Mouse (Mus musculus): ENCODE data around the gene Gm20671.
"Not testable (repeated sequence)": the region's sequence is repeated elsewhere in the genome, so short reads cannot be mapped to it uniquely, and the experiment has no call there.

Gm20671 gene

GRCm38 (mm10) chr5:32827009-32827408, at the start of gene Gm20671:
TSS of gene Gm20671 (minus strand) at chr5:32827109.
- no peak for DNase-seq (ENCODE audit: low read depth, low spot score)

- no peak for DNase-seq (ENCODE audit: low read depth, low spot score)
These were observed 45.4 kb upstream of the Gm20671 start for GRCm38 (mm10) chr5:32872346-32872745.

GRCm38 (mm10) chr5:32869389-32870024, 42.6 kb upstream of the Gm20671 start:
- DNase-seq (ENCODE audit: low read depth, low spot score) = no peak

- DNase-seq (ENCODE audit: low read depth, low spot score) = peak; percentile 98
These were observed 36.6 kb upstream of the Gm20671 start, which contains the start of gene Depdc5 for GRCm38 (mm10) chr5:32863253-32864228. TSS of gene Depdc5 (plus strand) at chr5:32863701.

- no peak for DNase-seq (ENCODE audit: low read depth, low spot score)
These were observed 35.7 kb upstream of the Gm20671 start for GRCm38 (mm10) chr5:32862469-32863132.

GRCm38 (mm10) chr5:32861082-32861481, 34.2 kb upstream of the Gm20671 start:
- no peak for DNase-seq (ENCODE audit: low read depth, low spot score)

GRCm38 (mm10) chr5:32857781-32858220, 30.9 kb upstream of the Gm20671 start:
- DNase-seq (ENCODE audit: low read depth, low spot score) = peak; percentile 60

GRCm38 (mm10) chr5:32855274-32855673, 28.4 kb upstream of the Gm20671 start:
- DNase-seq (ENCODE audit: low read depth, low spot score) = not testable (repeated sequence)

GRCm38 (mm10) chr5:32854818-32855217, 27.9 kb upstream of the Gm20671 start:
- DNase-seq (ENCODE audit: low read depth, low spot score) = no peak

GRCm38 (mm10) chr5:32853731-32854507, 27.0 kb upstream of the Gm20671 start, which contains the start of gene Prr14l:
TSS of gene Prr14l (minus strand) at chr5:32854256.
- DNase-seq (ENCODE audit: low read depth, low spot score) = peak; percentile 98

GRCm38 (mm10) chr5:32852026-32852425, 25.1 kb upstream of the Gm20671 start:
- DNase-seq (ENCODE audit: low read depth, low spot score) = no peak

GRCm38 (mm10) chr5:32849580-32849979, 22.7 kb upstream of the Gm20671 start:
- not testable (repeated sequence) for DNase-seq (ENCODE audit: low read depth, low spot score)

- no peak for DNase-seq (ENCODE audit: low read depth, low spot score)
These were observed 22.3 kb upstream of the Gm20671 start for GRCm38 (mm10) chr5:32849178-32849577.

- DNase-seq (ENCODE audit: low read depth, low spot score) = no peak
These were observed 13.1 kb upstream of the Gm20671 start for GRCm38 (mm10) chr5:32840029-32840428.

GRCm38 (mm10) chr5:32836976-32837375, 10.1 kb upstream of the Gm20671 start:
- no peak for DNase-seq (ENCODE audit: low read depth, low spot score)

- DNase-seq (ENCODE audit: low read depth, low spot score) = no peak
These were observed 7.6 kb upstream of the Gm20671 start for GRCm38 (mm10) chr5:32834497-32834896.

GRCm38 (mm10) chr5:32830054-32830453, 3.1 kb upstream of the Gm20671 start:
- no peak for DNase-seq (ENCODE audit: low read depth, low spot score)

GRCm38 (mm10) chr5:32828766-32829165, 1.9 kb upstream of the Gm20671 start:
- not testable (repeated sequence) for DNase-seq (ENCODE audit: low read depth, low spot score)

GRCm38 (mm10) chr5:32820471-32820870, 6.4 kb downstream of the Gm20671 start:
- DNase-seq (ENCODE audit: low read depth, low spot score) = no peak

GRCm38 (mm10) chr5:32815396-32815795, 11.5 kb downstream of the Gm20671 start:
- no peak for DNase-seq (ENCODE audit: low read depth, low spot score)

- not testable (repeated sequence) for DNase-seq (ENCODE audit: low read depth, low spot score)
These were observed 40.5 kb downstream of the Gm20671 start for GRCm38 (mm10) chr5:32786454-32786853.

All from ZHBTc4 (cell line).